Mouse (Mus musculus) stomach, embryonic 15.5 days (tissue): ENCODE measurements around the gene Ncoa3. TPM values are rescaled to one million over a fixed set of nuclear protein-coding genes. Genes with fewer than 3 reads are reported as not detected.
"Not testable (repeated sequence)": the region's sequence is repeated elsewhere in the genome, so short reads cannot be mapped to it uniquely, and the experiment has no call there.

Experiments
- ATAC-seq: fragments of 200-750 bp; cut with Nextera tagmentation; 2 replicates; pipeline ENCODE4 v1.8.0; 2017; ENCODE audit warnings: low read depth, moderate number of reproducible peaks, moderate TSS enrichment; ENCODE audit not compliant: insufficient read depth, low FRiP score
- H3K27ac ChIP-seq: fragments of 300-500 bp; sonication (generic); 2 replicates; pipeline ENCODE4 v1.5.1; 2015; ENCODE audit warnings: mild to moderate bottlenecking, inconsistent platforms
- H3K27me3 ChIP-seq: fragments of 300-500 bp; sonication (generic); replicated peaks from 2 replicates; pipeline ENCODE4 v1.6.1; 2015; ENCODE audit warnings: inconsistent platforms
- H3K36me3 ChIP-seq: fragments of 300-500 bp; sonication (generic); 2 replicates; pipeline ENCODE4 v1.6.1; 2015; ENCODE audit warnings: inconsistent platforms
- H3K4me1 ChIP-seq: fragments of 300-500 bp; sonication (generic); 2 replicates; pipeline ENCODE4 v1.6.1; 2015; ENCODE audit warnings: inconsistent platforms
- H3K4me2 ChIP-seq: fragments of 300-500 bp; sonication (generic); 2 replicates; pipeline ENCODE4 v1.6.1; 2015; ENCODE audit warnings: mild to moderate bottlenecking, inconsistent platforms
- H3K4me3 ChIP-seq: fragments of 300-500 bp; sonication (generic); replicated peaks from 2 replicates; pipeline ENCODE4 v1.5.1; 2015; ENCODE audit warnings: inconsistent platforms
- H3K9ac ChIP-seq: fragments of 300-500 bp; sonication (generic); 2 replicates; pipeline ENCODE4 v1.6.1; 2015; ENCODE audit warnings: inconsistent platforms
- H3K9me3 ChIP-seq: fragments of 300-500 bp; sonication (generic); 2 replicates; pipeline ENCODE4 v1.6.1; 2016; ENCODE audit warnings: inconsistent platforms
- WGBS: fragments of 180-500 bp; shearing (Covaris S2); methylation state at CpG from one replicate; pipeline ENCODE4 v1.1.7; 2015; 5-methylcytosine and 5-hydroxymethylcytosine counted together
- polyA plus RNA-seq: library from polyadenylated mRNA; unstranded; fragments of >200 nt; fragmentation: Nextera tagmentation; extraction: Ambion mirVana; gene quantifications from 2 replicates; pipeline ENCODE4 v1.2.1, GENCODE M21; 2015

Ncoa3 gene
- polyA plus RNA-seq, 1 experiment from 2014 or later: 12.9 TPM

GRCm38 (mm10) chr2:166083542-166084031 is 91.2 kb downstream of the Ncoa3 start:
- peak overlapping the region; percentile 54; the same call in 1 of the 2 replicates for H3K27ac ChIP-seq
- WGBS: 60% methylated on average over 9 of the region's 9 CpGs
- peaks cover 7% of the 10 kb centered on the region; the same call in 1 of the 2 replicates for H3K36me3 ChIP-seq

GRCm38 (mm10) chr2:166084111-166084510 is 91.7 kb downstream of the Ncoa3 start:
- Histone ChIP-seq H3K9ac (no peak overlapping the region), H3K27ac (no peak overlapping the region), H3K27me3 (no peaks in the 10 kb centered on the region), H3K4me2 (no peak overlapping the region), H3K4me3 (no peak overlapping the region), H3K4me1 (peaks cover 32% of the 10 kb centered on the region), H3K36me3 (peaks cover 4% of the 10 kb centered on the region; the same call in 1 of the 2 replicates), H3K9me3 (no peaks in the 10 kb centered on the region)
- no peak for ATAC-seq
- 83% methylated on average over 7 of the region's 7 CpGs for WGBS

More at GRCm38 (mm10) chr2:166083542-166084031, 91.2 kb downstream of the Ncoa3 start:
- ATAC-seq: no peak
- Histone ChIP-seq H3K4me2 (no peak overlapping the region), H3K27me3 (no peaks in the 10 kb centered on the region), H3K4me3 (no peak overlapping the region), H3K9me3 (no peaks in the 10 kb centered on the region), H3K9ac (no peak overlapping the region), H3K4me1 (peaks cover 32% of the 10 kb centered on the region)

- peaks cover 26% of the 10 kb centered on the region for H3K4me1 ChIP-seq
- H3K27me3 ChIP-seq, H3K4me3 ChIP-seq, H3K4me2 ChIP-seq, H3K9ac ChIP-seq, ATAC-seq, H3K9me3 ChIP-seq, H3K27ac ChIP-seq, H3K36me3 ChIP-seq: not testable (repeated sequence)
- 43% methylated on average over 6 of the region's 6 CpGs for WGBS
Measured at GRCm38 (mm10) chr2:166084964-166085363, 92.5 kb downstream of the Ncoa3 start.

GRCm38 (mm10) chr2:166085780-166086179 is 93.3 kb downstream of the Ncoa3 start:
- no peak overlapping the region for H3K27ac ChIP-seq
- H3K36me3 ChIP-seq: peaks cover 7% of the 10 kb centered on the region; the same call in 1 of the 2 replicates
- 86% methylated on average over 10 of the region's 10 CpGs for WGBS
- peaks cover 18% of the 10 kb centered on the region for H3K4me1 ChIP-seq
- H3K9me3 ChIP-seq: no peaks in the 10 kb centered on the region
- ATAC-seq: no peak
- no peaks in the 10 kb centered on the region for H3K27me3 ChIP-seq
- H3K4me3 ChIP-seq: no peak overlapping the region
- no peak overlapping the region for H3K4me2 ChIP-seq
- H3K9ac ChIP-seq: no peak overlapping the region

- Histone ChIP-seq H3K4me1 (peaks cover 14% of the 10 kb centered on the region), H3K9ac (no peak overlapping the region), H3K4me3 (no peak overlapping the region), H3K9me3 (no peaks in the 10 kb centered on the region), H3K36me3 (peaks cover 11% of the 10 kb centered on the region; the same call in 1 of the 2 replicates), H3K27me3 (no peaks in the 10 kb centered on the region), H3K4me2 (no peak overlapping the region), H3K27ac (no peak overlapping the region)
- no peak for ATAC-seq
- WGBS: 82% methylated on average over 29 of the region's 29 CpGs
Measured at GRCm38 (mm10) chr2:166086457-166087233, 94.2 kb downstream of the Ncoa3 start.

- WGBS: 87% methylated on average over 9 of the region's 9 CpGs
- H3K36me3 ChIP-seq: peaks cover 22% of the 10 kb centered on the region; the same call in 1 of the 2 replicates
- H3K9ac ChIP-seq: no peak overlapping the region
- no peak overlapping the region for H3K4me2 ChIP-seq
- H3K4me1 ChIP-seq: peaks cover 4% of the 10 kb centered on the region; the same call in 1 of the 2 replicates
- no peaks in the 10 kb centered on the region for H3K9me3 ChIP-seq
- H3K27ac ChIP-seq: no peak overlapping the region
- no peak for ATAC-seq
- no peak overlapping the region for H3K4me3 ChIP-seq
- H3K27me3 ChIP-seq: no peaks in the 10 kb centered on the region
Measured at GRCm38 (mm10) chr2:166088991-166089390, 96.6 kb downstream of the Ncoa3 start.

GRCm38 (mm10) chr2:166090131-166090581 is 97.7 kb downstream of the Ncoa3 start:
- Histone ChIP-seq H3K27ac (0 out of 2 replicates have a peak overlapping the region, but pooled peaks have one; percentile 6), H3K36me3 (peaks cover 27% of the 10 kb centered on the region)
- 36% methylated on average over 7 of the region's 7 CpGs for WGBS

GRCm38 (mm10) chr2:166091599-166091998 is 99.2 kb downstream of the Ncoa3 start:
- Histone ChIP-seq H3K9me3 (no peaks in the 10 kb centered on the region), H3K36me3 (peaks cover 27% of the 10 kb centered on the region), H3K4me3 (no peak overlapping the region), H3K4me2 (no peak overlapping the region), H3K27me3 (no peaks in the 10 kb centered on the region), H3K4me1 (peaks cover 4% of the 10 kb centered on the region; the same call in 1 of the 2 replicates), H3K27ac (no peak overlapping the region), H3K9ac (no peak overlapping the region)
- no peak for ATAC-seq

More at GRCm38 (mm10) chr2:166090131-166090581, 97.7 kb downstream of the Ncoa3 start:
- Histone ChIP-seq H3K27me3 (no peaks in the 10 kb centered on the region), H3K4me1 (peaks cover 4% of the 10 kb centered on the region; the same call in 1 of the 2 replicates), H3K9ac (no peak overlapping the region), H3K9me3 (no peaks in the 10 kb centered on the region), H3K4me2 (no peak overlapping the region), H3K4me3 (no peak overlapping the region)
- ATAC-seq: no peak; the same call in 1 of the 2 replicates

GRCm38 (mm10) chr2:166092412-166092811 is 100.0 kb downstream of the Ncoa3 start:
- peaks cover 4% of the 10 kb centered on the region; the same call in 1 of the 2 replicates for H3K4me1 ChIP-seq
- H3K9me3 ChIP-seq: no peaks in the 10 kb centered on the region
- no peak overlapping the region for H3K4me3 ChIP-seq
- H3K36me3 ChIP-seq: peaks cover 27% of the 10 kb centered on the region
- H3K4me2 ChIP-seq: no peak overlapping the region
- no peak overlapping the region for H3K27ac ChIP-seq
- 92% methylated on average over 6 of the region's 6 CpGs for WGBS
- no peak for ATAC-seq
- H3K27me3 ChIP-seq: no peaks in the 10 kb centered on the region
- H3K9ac ChIP-seq: no peak overlapping the region

GRCm38 (mm10) chr2:166096300-166096699 is 103.9 kb downstream of the Ncoa3 start:
- Histone ChIP-seq H3K4me2 (no peak overlapping the region), H3K4me1 (no peaks in the 10 kb centered on the region; the same call in 1 of the 2 replicates), H3K4me3 (no peak overlapping the region), H3K36me3 (peaks cover 16% of the 10 kb centered on the region), H3K9ac (no peak overlapping the region), H3K9me3 (no peaks in the 10 kb centered on the region), H3K27ac (no peak overlapping the region), H3K27me3 (no peaks in the 10 kb centered on the region)
- WGBS: 81% methylated on average over 6 of the region's 6 CpGs
- ATAC-seq: no peak

GRCm38 (mm10) chr2:166096834-166097233 is 104.4 kb downstream of the Ncoa3 start:
- no peak overlapping the region for H3K27ac ChIP-seq

More at GRCm38 (mm10) chr2:166096834-166097233, 104.4 kb downstream of the Ncoa3 start:
- Histone ChIP-seq H3K4me3 (no peak overlapping the region), H3K4me2 (no peak overlapping the region), H3K36me3 (peaks cover 16% of the 10 kb centered on the region), H3K27me3 (no peaks in the 10 kb centered on the region), H3K4me1 (no peaks in the 10 kb centered on the region; the same call in 1 of the 2 replicates), H3K9ac (no peak overlapping the region), H3K9me3 (no peaks in the 10 kb centered on the region)
- no peak for ATAC-seq
- WGBS: 89% methylated on average over 1 of the region's 1 CpGs
